Mouse (Mus musculus) megakaryocyte, embryonic 14.5 days (primary cell): ENCODE measurements around the gene Krt31. TPM values are rescaled to one million over a fixed set of nuclear protein-coding genes. Genes with fewer than 3 reads are reported as not detected.

Source experiments
- H3K27me3 ChIP-seq: replicated peaks from 2 replicates; pipeline ENCODE3; 2012; ENCODE audit warnings: inconsistent platforms
- H3K36me3 ChIP-seq: replicated peaks from 2 replicates; pipeline ENCODE3; 2012; ENCODE audit warnings: low read length, inconsistent platforms, mixed read lengths
- H3K4me1 ChIP-seq: 2 replicates; pipeline ENCODE4 v1.6.1; 2012; ENCODE audit warnings: inconsistent platforms
- H3K4me3 ChIP-seq: replicated peaks from 2 replicates; pipeline ENCODE3; 2012; ENCODE audit warnings: moderate library complexity, mild to moderate bottlenecking, inconsistent platforms
- H3K9me3 ChIP-seq: 2 replicates; pipeline ENCODE4 v1.6.1; 2012; ENCODE audit warnings: inconsistent platforms
- FLI1 ChIP-seq: IDR thresholded peaks from 2 replicates; pipeline ENCODE4 v1.6.1; 2012; ENCODE audit warnings: low read length, inconsistent platforms, mixed read lengths
- GATA1 ChIP-seq: IDR thresholded peaks from 3 replicates; pipeline ENCODE4 v1.6.1; 2012; ENCODE audit warnings: mixed read lengths, low read length, inconsistent platforms, borderline replicate concordance
- polyA plus RNA-seq: library from polyadenylated mRNA; stranded (reverse); fragments of >175 nt; gene quantifications from 2 replicates; pipeline ENCODE4 v1.2.3, GENCODE M21; 2012; ENCODE audit warnings: low replicate concordance; ENCODE audit not compliant: insufficient read depth

Gene Krt31
- not detected in 2 replicates for polyA plus RNA-seq

- TF ChIP-seq GATA1 (no peak), FLI1 (no peak)
- H3K27me3 ChIP-seq = no peaks in the 10 kb centered on the region
- no peaks in the 10 kb centered on the region for H3K4me1 ChIP-seq
- no peaks in the 10 kb centered on the region for H3K36me3 ChIP-seq
- no peak within 1 kb of the TSS for H3K4me3 ChIP-seq
- 0 out of 2 replicates have a peak, but pooled peaks cover 3% of the 10 kb centered on the region for H3K9me3 ChIP-seq
Observed at GRCm38 (mm10) chr11:100050451-100050850, at the start of gene Krt31. Gene Krt31, minus strand, starts transcription at chr11:100050551.

GRCm38 (mm10) chr11:100097819-100098218 lies 47.5 kb upstream of the Krt31 start:
- Histone ChIP-seq H3K4me1 (no peaks in the 10 kb centered on the region), H3K27me3 (peaks cover 1% of the 10 kb centered on the region), H3K4me3 (no peak overlapping the region), H3K36me3 (no peaks in the 10 kb centered on the region), H3K9me3 (no peaks in the 10 kb centered on the region)
- no peak for TF ChIP-seq GATA1
- no peak for TF ChIP-seq FLI1

- TF ChIP-seq FLI1 (no peak), GATA1 (no peak)
- Histone ChIP-seq H3K9me3 (no peaks in the 10 kb centered on the region), H3K4me3 (no peak within 1 kb of the TSS), H3K4me1 (no peaks in the 10 kb centered on the region), H3K27me3 (peaks cover 1% of the 10 kb centered on the region), H3K36me3 (no peaks in the 10 kb centered on the region)
Observed at GRCm38 (mm10) chr11:100096141-100096540, 45.8 kb upstream of the Krt31 start, which contains the start of gene Krt35. Gene Krt35, minus strand, starts transcription at chr11:100096241.

- no peak overlapping the region for H3K4me3 ChIP-seq
- H3K27me3 ChIP-seq = peaks cover 1% of the 10 kb centered on the region
- peaks cover 5% of the 10 kb centered on the region; the same call in 1 of the 2 replicates for H3K9me3 ChIP-seq
- no peak for TF ChIP-seq FLI1
- no peak for TF ChIP-seq GATA1
- no peaks in the 10 kb centered on the region for H3K4me1 ChIP-seq
- no peaks in the 10 kb centered on the region for H3K36me3 ChIP-seq
Observed at GRCm38 (mm10) chr11:100088378-100089025, 38.2 kb upstream of the Krt31 start.

GRCm38 (mm10) chr11:100087861-100088260 lies 37.5 kb upstream of the Krt31 start, which contains the start of gene Krt32:
Gene Krt32, minus strand, starts transcription at chr11:100088226.
- no peak for TF ChIP-seq GATA1
- TF ChIP-seq FLI1 = no peak
- Histone ChIP-seq H3K27me3 (no peaks in the 10 kb centered on the region), H3K36me3 (no peaks in the 10 kb centered on the region), H3K4me1 (no peaks in the 10 kb centered on the region), H3K9me3 (peaks cover 5% of the 10 kb centered on the region; the same call in 1 of the 2 replicates), H3K4me3 (no peak within 1 kb of the TSS)

GRCm38 (mm10) chr11:100073873-100074272 lies 23.5 kb upstream of the Krt31 start:
- H3K36me3 ChIP-seq = no peaks in the 10 kb centered on the region
- no peaks in the 10 kb centered on the region for H3K4me1 ChIP-seq
- TF ChIP-seq GATA1 (no peak), FLI1 (no peak)
- H3K4me3 ChIP-seq = no peak overlapping the region
- no peaks in the 10 kb centered on the region for H3K27me3 ChIP-seq
- H3K9me3 ChIP-seq = no peaks in the 10 kb centered on the region

GRCm38 (mm10) chr11:100067293-100068036 lies 17.1 kb upstream of the Krt31 start:
- TF ChIP-seq FLI1 (no peak), GATA1 (no peak)
- Histone ChIP-seq H3K9me3 (no peaks in the 10 kb centered on the region), H3K27me3 (no peaks in the 10 kb centered on the region)

GRCm38 (mm10) chr11:100066236-100067010 lies 16.1 kb upstream of the Krt31 start:
- H3K9me3 ChIP-seq = no peaks in the 10 kb centered on the region

More at GRCm38 (mm10) chr11:100067293-100068036, 17.1 kb upstream of the Krt31 start:
- Histone ChIP-seq H3K4me3 (no peak overlapping the region), H3K4me1 (no peaks in the 10 kb centered on the region), H3K36me3 (no peaks in the 10 kb centered on the region)

GRCm38 (mm10) chr11:100058875-100059274 lies 8.5 kb upstream of the Krt31 start:
- TF ChIP-seq FLI1 (no peak), GATA1 (no peak)
- Histone ChIP-seq H3K9me3 (no peaks in the 10 kb centered on the region; the same call in 1 of the 2 replicates), H3K4me3 (no peak overlapping the region), H3K27me3 (no peaks in the 10 kb centered on the region), H3K4me1 (no peaks in the 10 kb centered on the region), H3K36me3 (no peaks in the 10 kb centered on the region)

More at GRCm38 (mm10) chr11:100066236-100067010, 16.1 kb upstream of the Krt31 start:
- no peaks in the 10 kb centered on the region for H3K4me1 ChIP-seq
- H3K27me3 ChIP-seq = no peaks in the 10 kb centered on the region
- H3K4me3 ChIP-seq = no peak overlapping the region
- H3K36me3 ChIP-seq = no peaks in the 10 kb centered on the region
- no peak for TF ChIP-seq FLI1
- no peak for TF ChIP-seq GATA1
